Mouse (Mus musculus): ENCODE results near the gene Sypl2.

Sypl2 gene

GRCm38 (mm10) chr3:108205601-108206000 lies 20.8 kb downstream of the Sypl2 start:
- no peak for DNase-seq (ENCODE audit: inconsistent ontology term)

- no peak for DNase-seq (ENCODE audit: inconsistent ontology term)
Measured at GRCm38 (mm10) chr3:108204470-108204869, 22.0 kb downstream of the Sypl2 start.

GRCm38 (mm10) chr3:108203621-108204325 lies 22.7 kb downstream of the Sypl2 start:
- DNase-seq (ENCODE audit: inconsistent ontology term), result peak; percentile 62

GRCm38 (mm10) chr3:108203212-108203611 lies 23.2 kb downstream of the Sypl2 start:
- DNase-seq (ENCODE audit: inconsistent ontology term), result no peak

- no peak for DNase-seq (ENCODE audit: inconsistent ontology term)
Measured at GRCm38 (mm10) chr3:108202506-108202905, 23.9 kb downstream of the Sypl2 start.

GRCm38 (mm10) chr3:108200329-108201323 lies 25.8 kb downstream of the Sypl2 start, which contains the start of gene Cyb561d1:
TSS of gene Cyb561d1 (minus strand) at chr3:108201212.
- peak; percentile 97 for DNase-seq (ENCODE audit: inconsistent ontology term)

- no peak for DNase-seq (ENCODE audit: inconsistent ontology term)
Measured at GRCm38 (mm10) chr3:108199231-108199630, 27.2 kb downstream of the Sypl2 start.

- DNase-seq (ENCODE audit: inconsistent ontology term), result no peak
Measured at GRCm38 (mm10) chr3:108197066-108197497, 29.4 kb downstream of the Sypl2 start.

- peak; percentile 67 for DNase-seq (ENCODE audit: inconsistent ontology term)
Measured at GRCm38 (mm10) chr3:108195941-108196590, 30.4 kb downstream of the Sypl2 start.

- no peak for DNase-seq (ENCODE audit: inconsistent ontology term)
Measured at GRCm38 (mm10) chr3:108195287-108195686, 31.2 kb downstream of the Sypl2 start.

- DNase-seq (ENCODE audit: inconsistent ontology term), result no peak
Measured at GRCm38 (mm10) chr3:108193686-108194085, 32.8 kb downstream of the Sypl2 start.

GRCm38 (mm10) chr3:108189897-108190296 lies 36.6 kb downstream of the Sypl2 start:
- no peak for DNase-seq (ENCODE audit: inconsistent ontology term)

GRCm38 (mm10) chr3:108188716-108189490 lies 37.5 kb downstream of the Sypl2 start:
- DNase-seq (ENCODE audit: inconsistent ontology term), result no peak

GRCm38 (mm10) chr3:108187111-108187795 lies 39.2 kb downstream of the Sypl2 start:
- no peak for DNase-seq (ENCODE audit: inconsistent ontology term)

- DNase-seq (ENCODE audit: inconsistent ontology term), result peak; percentile 64
Measured at GRCm38 (mm10) chr3:108186098-108187047, 40.1 kb downstream of the Sypl2 start, which contains the start of gene Amigo1. TSS of gene Amigo1 (plus strand) at chr3:108186335.

GRCm38 (mm10) chr3:108185460-108186097 lies 40.9 kb downstream of the Sypl2 start:
- DNase-seq (ENCODE audit: inconsistent ontology term), result no peak

GRCm38 (mm10) chr3:108184742-108185141 lies 41.7 kb downstream of the Sypl2 start:
- DNase-seq (ENCODE audit: inconsistent ontology term), result no peak

- peak; percentile 62 for DNase-seq (ENCODE audit: inconsistent ontology term)
Measured at GRCm38 (mm10) chr3:108180514-108180913, 45.9 kb downstream of the Sypl2 start.

Data from Muller cell, postnatal 12 days (primary cell).